Mouse (Mus musculus): ENCODE data around the gene Bub1b. TPM values are rescaled to one million over a fixed set of nuclear protein-coding genes. Genes with fewer than 3 reads are reported as not detected.

Bub1b gene
- polyA plus RNA-seq, 1 experiment from 2014 or later: 11.8 TPM

DNA sequence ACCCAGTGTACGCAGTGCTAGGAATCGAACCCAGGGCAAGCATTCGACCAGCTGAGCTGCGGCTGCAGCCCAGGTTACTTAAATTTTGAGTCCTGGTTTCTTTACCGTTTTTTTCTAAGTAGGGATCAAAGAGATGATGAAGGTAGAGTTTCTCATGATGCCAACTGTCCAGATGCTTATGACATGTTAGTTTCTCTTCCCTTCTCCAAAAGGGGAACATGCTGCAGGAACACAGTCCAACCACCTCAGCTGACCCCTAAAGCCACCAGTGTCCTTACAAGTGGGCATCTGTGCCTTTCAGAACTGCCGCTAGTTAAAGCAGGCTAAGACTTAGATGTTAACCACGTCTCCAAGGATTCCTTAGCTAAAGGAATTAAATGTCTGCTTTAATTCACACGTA, 30.8 kb upstream of the Bub1b start:
- H3K9me3 ChIP-seq (ENCODE audit: control insufficient read depth, low read length): no peaks in the 10 kb centered on the region
- H3K27me3 ChIP-seq (ENCODE audit: control insufficient read depth, insufficient read depth, low read length): no peaks in the 10 kb centered on the region
- H3K4me2 ChIP-seq (replicated peaks): no peak overlapping the region
- H3K4me3 ChIP-seq (replicated peaks; ENCODE audit: low read length): no peak overlapping the region
- H3K36me3 ChIP-seq (replicated peaks; ENCODE audit: control insufficient read depth, insufficient read depth): no peaks in the 10 kb centered on the region
- DNase-seq (ENCODE audit: low spot score) (no peak), ATAC-seq (ENCODE audit: low FRiP score) (no peak)
- H3K9ac ChIP-seq: no peak overlapping the region
- no peaks in the 10 kb centered on the region for H3K4me1 ChIP-seq (replicated peaks; ENCODE audit: control insufficient read depth, insufficient read depth, low read length)
- H3K27ac ChIP-seq: no peak overlapping the region
- 90% methylated on average over 8 of the region's 8 CpGs for WGBS

GRCm38 (mm10) chr2:118570939-118571338, 27.1 kb upstream of the Bub1b start:
- Histone ChIP-seq H3K4me1 (replicated peaks; ENCODE audit: control insufficient read depth, insufficient read depth, low read length) (no peaks in the 10 kb centered on the region), H3K4me3 (replicated peaks; ENCODE audit: low read length) (no peak overlapping the region), H3K9ac (no peak overlapping the region), H3K9me3 (ENCODE audit: control insufficient read depth, low read length) (no peaks in the 10 kb centered on the region), H3K27me3 (ENCODE audit: control insufficient read depth, insufficient read depth, low read length) (no peaks in the 10 kb centered on the region), H3K4me2 (replicated peaks) (no peak overlapping the region), H3K36me3 (replicated peaks; ENCODE audit: control insufficient read depth, insufficient read depth) (no peaks in the 10 kb centered on the region), H3K27ac (no peak overlapping the region)
- ATAC-seq (ENCODE audit: low FRiP score) (no peak), DNase-seq (ENCODE audit: low spot score) (no peak)
- 96% methylated on average over 2 of the region's 2 CpGs for WGBS

GRCm38 (mm10) chr2:118572183-118572836, 25.7 kb upstream of the Bub1b start:
- Histone ChIP-seq H3K4me2 (replicated peaks) (no peak overlapping the region), H3K9ac (no peak overlapping the region), H3K4me1 (replicated peaks; ENCODE audit: control insufficient read depth, insufficient read depth, low read length) (no peaks in the 10 kb centered on the region), H3K36me3 (replicated peaks; ENCODE audit: control insufficient read depth, insufficient read depth) (no peaks in the 10 kb centered on the region), H3K27ac (no peak overlapping the region), H3K4me3 (replicated peaks; ENCODE audit: low read length) (no peak overlapping the region), H3K9me3 (ENCODE audit: control insufficient read depth, low read length) (no peaks in the 10 kb centered on the region), H3K27me3 (ENCODE audit: control insufficient read depth, insufficient read depth, low read length) (no peaks in the 10 kb centered on the region)
- ATAC-seq (ENCODE audit: low FRiP score): no peak
- DNase-seq (ENCODE audit: low spot score): no peak
- WGBS: 55% methylated on average over 9 of the region's 9 CpGs

- Histone ChIP-seq H3K36me3 (replicated peaks; ENCODE audit: control insufficient read depth, insufficient read depth) (no peaks in the 10 kb centered on the region), H3K4me1 (replicated peaks; ENCODE audit: control insufficient read depth, insufficient read depth, low read length) (no peaks in the 10 kb centered on the region), H3K27me3 (ENCODE audit: control insufficient read depth, insufficient read depth, low read length) (no peaks in the 10 kb centered on the region), H3K4me3 (replicated peaks; ENCODE audit: low read length) (no peak overlapping the region), H3K9ac (no peak overlapping the region), H3K9me3 (ENCODE audit: control insufficient read depth, low read length) (no peaks in the 10 kb centered on the region), H3K4me2 (replicated peaks) (no peak overlapping the region), H3K27ac (no peak overlapping the region)
- ATAC-seq (ENCODE audit: low FRiP score) (no peak), DNase-seq (ENCODE audit: low spot score) (no peak)
- WGBS: 88% methylated on average over 3 of the region's 3 CpGs
Observed at GRCm38 (mm10) chr2:118573135-118573534, 24.9 kb upstream of the Bub1b start.

DNA sequence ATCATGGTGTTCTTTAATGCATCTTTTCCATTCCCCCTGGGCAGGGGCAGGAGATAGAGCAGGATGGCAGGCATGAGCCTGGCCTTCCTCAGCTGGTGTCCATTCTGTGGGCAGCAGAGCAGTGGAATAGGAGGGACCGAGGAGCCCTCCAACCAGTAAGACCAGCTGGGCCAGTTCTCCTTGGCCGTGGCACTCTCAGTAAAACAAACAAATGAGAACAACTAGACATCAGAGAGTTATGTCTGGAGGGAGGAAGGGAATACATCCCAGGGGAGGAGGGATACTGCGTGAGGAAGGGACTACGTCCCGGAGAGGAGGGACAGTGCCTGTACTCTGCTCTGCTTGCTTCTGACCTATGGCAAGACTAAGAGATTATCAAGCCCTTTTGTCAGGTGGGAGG, 12.0 kb upstream of the Bub1b start:
- ATAC-seq (ENCODE audit: low FRiP score) (no peak), DNase-seq (ENCODE audit: low spot score) (no peak)
- Histone ChIP-seq H3K4me1 (replicated peaks; ENCODE audit: control insufficient read depth, insufficient read depth, low read length) (no peaks in the 10 kb centered on the region), H3K36me3 (replicated peaks; ENCODE audit: control insufficient read depth, insufficient read depth) (no peaks in the 10 kb centered on the region), H3K27ac (no peak overlapping the region), H3K9ac (no peak overlapping the region), H3K4me2 (replicated peaks) (no peak overlapping the region), H3K27me3 (ENCODE audit: control insufficient read depth, insufficient read depth, low read length) (no peaks in the 10 kb centered on the region), H3K9me3 (ENCODE audit: control insufficient read depth, low read length) (no peaks in the 10 kb centered on the region), H3K4me3 (replicated peaks; ENCODE audit: low read length) (no peak overlapping the region)
- WGBS: 73% methylated on average over 5 of the region's 5 CpGs

- ATAC-seq (ENCODE audit: low FRiP score): no peak
Observed at GRCm38 (mm10) chr2:118587686-118588085, 10.3 kb upstream of the Bub1b start.

DNA sequence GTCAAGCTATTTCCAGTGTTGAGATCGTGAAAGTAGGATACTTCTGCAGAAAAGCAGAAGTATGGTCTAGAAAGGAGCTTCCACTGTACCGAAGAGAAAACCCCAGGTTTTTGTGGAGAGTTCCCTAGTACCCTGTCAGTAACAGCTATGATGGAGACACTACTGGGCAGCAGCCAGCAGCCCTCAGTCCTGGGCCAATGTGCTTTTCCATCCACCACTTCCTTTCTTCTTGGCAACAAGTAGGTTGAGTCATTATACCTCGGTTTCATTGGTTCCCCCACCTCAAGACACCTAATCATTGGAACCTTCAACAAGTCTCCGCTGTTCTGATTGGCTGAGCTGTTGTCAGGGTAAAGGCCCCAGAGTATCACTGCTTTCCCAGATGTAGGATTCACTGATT, 6.9 kb upstream of the Bub1b start:
- Histone ChIP-seq H3K9ac (no peak overlapping the region), H3K4me2 (replicated peaks) (no peak overlapping the region), H3K9me3 (ENCODE audit: control insufficient read depth, low read length) (no peaks in the 10 kb centered on the region), H3K36me3 (replicated peaks; ENCODE audit: control insufficient read depth, insufficient read depth) (no peaks in the 10 kb centered on the region), H3K27ac (no peak overlapping the region), H3K27me3 (ENCODE audit: control insufficient read depth, insufficient read depth, low read length) (no peaks in the 10 kb centered on the region), H3K4me1 (replicated peaks; ENCODE audit: control insufficient read depth, insufficient read depth, low read length) (no peaks in the 10 kb centered on the region), H3K4me3 (replicated peaks; ENCODE audit: low read length) (no peak overlapping the region)
- ATAC-seq (ENCODE audit: low FRiP score) (no peak), DNase-seq (ENCODE audit: low spot score) (no peak)
- 94% methylated on average over 4 of the region's 4 CpGs for WGBS

More at GRCm38 (mm10) chr2:118587686-118588085, 10.3 kb upstream of the Bub1b start:
- Histone ChIP-seq H3K4me3 (replicated peaks; ENCODE audit: low read length) (no peak overlapping the region), H3K4me2 (replicated peaks) (no peak overlapping the region), H3K9me3 (ENCODE audit: control insufficient read depth, low read length) (no peaks in the 10 kb centered on the region), H3K4me1 (replicated peaks; ENCODE audit: control insufficient read depth, insufficient read depth, low read length) (no peaks in the 10 kb centered on the region), H3K9ac (no peak overlapping the region), H3K27me3 (ENCODE audit: control insufficient read depth, insufficient read depth, low read length) (no peaks in the 10 kb centered on the region), H3K27ac (no peak overlapping the region), H3K36me3 (replicated peaks; ENCODE audit: control insufficient read depth, insufficient read depth) (no peaks in the 10 kb centered on the region)
- WGBS: 59% methylated on average over 3 of the region's 3 CpGs
- no peak for DNase-seq (ENCODE audit: low spot score)

- no peaks in the 10 kb centered on the region for H3K9me3 ChIP-seq (ENCODE audit: control insufficient read depth, low read length)
- DNase-seq (ENCODE audit: low spot score) (no peak), ATAC-seq (ENCODE audit: low FRiP score) (no peak)
- H3K4me2 ChIP-seq (replicated peaks): peak overlapping the region; percentile 77
- peak overlapping the region; percentile 48 for H3K4me3 ChIP-seq (replicated peaks; ENCODE audit: low read length)
- 0 out of 2 replicates have a peak, but pooled peaks cover 3% of the 10 kb centered on the region for H3K4me1 ChIP-seq (replicated peaks; ENCODE audit: control insufficient read depth, insufficient read depth, low read length)
- no peaks in the 10 kb centered on the region for H3K36me3 ChIP-seq (replicated peaks; ENCODE audit: control insufficient read depth, insufficient read depth)
- H3K27ac ChIP-seq: no peak overlapping the region
- 55% methylated on average over 5 of the region's 5 CpGs for WGBS
- H3K27me3 ChIP-seq (ENCODE audit: control insufficient read depth, insufficient read depth, low read length): no peaks in the 10 kb centered on the region
- no peak overlapping the region for H3K9ac ChIP-seq
Observed at GRCm38 (mm10) chr2:118599087-118599486, 1.1 kb downstream of the Bub1b start.

- 87% methylated on average over 18 of the region's 18 CpGs for WGBS
- H3K4me2 ChIP-seq (replicated peaks): no peak overlapping the region
- DNase-seq (ENCODE audit: low spot score) (no peak), ATAC-seq (ENCODE audit: low FRiP score) (no peak)
- no peak overlapping the region for H3K9ac ChIP-seq
- H3K4me3 ChIP-seq (replicated peaks; ENCODE audit: low read length): no peak overlapping the region
- no peaks in the 10 kb centered on the region for H3K27me3 ChIP-seq (ENCODE audit: control insufficient read depth, insufficient read depth, low read length)
- no peaks in the 10 kb centered on the region; the same call in 1 of the 2 replicates for H3K36me3 ChIP-seq (replicated peaks; ENCODE audit: control insufficient read depth, insufficient read depth)
- H3K27ac ChIP-seq: no peak overlapping the region
- H3K4me1 ChIP-seq (replicated peaks; ENCODE audit: control insufficient read depth, insufficient read depth, low read length): 0 out of 2 replicates have a peak, but pooled peaks cover 3% of the 10 kb centered on the region
- H3K9me3 ChIP-seq (ENCODE audit: control insufficient read depth, low read length): no peaks in the 10 kb centered on the region
Observed at GRCm38 (mm10) chr2:118601599-118602263, 3.7 kb downstream of the Bub1b start.

Measured in hindbrain, embryonic 14.5 days (tissue).